Mouse (Mus musculus): ENCODE measurements at regions not wholly inside any gene's neighbourhood (a gene's known extent, or its start where the extent isn't known, plus 50 kb on each side); places are given as distances from the start of the nearest gene placed in this dataset.

DNA sequence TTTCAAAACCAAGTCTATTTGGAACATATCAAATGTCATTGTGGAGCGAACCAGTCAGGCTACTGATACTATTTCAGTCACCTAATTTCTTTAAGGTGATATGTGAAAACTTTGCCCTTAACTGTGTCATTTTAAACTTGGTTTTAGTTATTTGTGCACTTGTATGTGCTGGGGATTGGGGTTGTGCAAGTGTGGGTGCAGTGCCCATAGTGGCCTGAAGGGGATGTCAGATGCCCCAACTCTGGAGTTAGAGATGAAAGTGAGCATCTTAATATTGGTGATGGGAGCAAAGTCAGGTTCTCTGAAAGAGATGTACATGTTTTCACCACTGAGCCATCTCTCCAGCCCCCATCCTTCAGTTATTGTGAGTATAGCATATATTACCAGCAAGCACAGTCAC, 133.1 kb upstream of the Nmur2 start:
- no peak for TF ChIP-seq CTCF (IDR thresholded peaks at IDR 0.05; ENCODE audit: borderline replicate concordance, control insufficient read depth, extremely low read depth, insufficient read depth, low read length, poor library complexity)
- no peak for TF ChIP-seq POLR2A (IDR thresholded peaks at IDR 0.05; ENCODE audit: control insufficient read depth, extremely low read depth, insufficient read depth, low read length, poor library complexity)

Measured in thymus, adult 2 months (tissue).